Mouse (Mus musculus) CD4-positive naive resting alpha-beta T cell, adult 57 days (primary cell): ENCODE measurements around the gene Mycs. TPM values are rescaled to one million over a fixed set of nuclear protein-coding genes. Genes with fewer than 3 reads are reported as not detected.

Experiments used
- total RNA-seq: library from RNA; stranded (reverse); gene quantifications from one replicate; pipeline ENCODE4 v1.2.4, GENCODE M21; 2023

The Mycs gene
- not detected for total RNA-seq

GRCm38 (mm10) chrX:5469165-5469564 is at the start of gene Mycs:
Gene Mycs, minus strand, starts transcription at chrX:5469265.

Other genes starting within 250 kb of the Mycs start
- gene Btbd35f7, start 199.8 kb upstream of the Mycs start, total RNA-seq, result not detected